Mouse (Mus musculus): Measurements from ENCODE around the gene Hipk2. TPM values are rescaled to one million over a fixed set of nuclear protein-coding genes. Genes with fewer than 3 reads are reported as not detected.

Hipk2 gene
- polyA plus RNA-seq (2017; shearing (Covaris generic)) = 31.9 TPM

DNA sequence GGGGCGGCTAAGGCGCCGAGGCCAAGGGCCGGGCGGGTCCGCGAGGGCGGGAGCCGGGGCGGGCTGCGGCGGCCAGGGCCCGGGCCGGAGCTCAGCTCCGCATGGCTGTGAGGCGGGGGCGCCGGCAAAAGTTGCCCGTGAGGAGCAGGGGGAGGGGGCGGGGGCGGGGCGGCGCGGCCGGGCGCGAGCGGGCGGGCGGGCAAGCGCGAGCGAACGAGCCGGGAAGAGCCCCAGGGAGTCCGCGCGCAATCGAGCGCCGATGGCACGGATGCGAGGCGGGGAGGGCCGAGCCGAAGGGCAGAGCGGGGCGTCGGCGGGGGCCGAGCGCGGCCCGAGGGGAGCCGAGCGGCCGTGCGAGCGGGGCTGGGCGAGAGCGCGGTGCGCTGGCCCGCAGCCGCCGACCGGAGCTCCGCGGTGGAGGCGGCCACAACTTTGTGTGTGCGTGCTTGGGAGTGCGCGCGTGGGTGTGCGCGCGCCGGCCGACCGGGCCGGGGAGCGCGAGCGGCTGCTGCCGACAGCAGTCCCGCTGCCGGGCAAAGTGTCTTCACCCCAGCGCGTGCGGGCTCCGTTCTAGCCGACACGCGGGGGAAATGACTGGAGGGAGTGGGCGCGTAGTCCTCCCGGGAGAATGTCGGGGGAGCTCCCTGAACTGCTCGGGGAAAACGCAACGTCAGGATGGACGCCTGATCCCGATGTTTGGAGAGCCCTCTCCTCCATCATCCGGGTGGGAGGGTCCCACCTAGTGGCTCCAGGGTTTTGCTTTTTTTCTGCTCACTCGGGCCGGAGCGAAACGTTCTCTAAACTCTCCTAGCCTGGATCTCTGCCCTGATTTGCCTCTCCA is at the start of gene Hipk2:
Gene Hipk2, minus strand, starts transcription at position 95 of the 841 bp plus-strand sequence.

DNA sequence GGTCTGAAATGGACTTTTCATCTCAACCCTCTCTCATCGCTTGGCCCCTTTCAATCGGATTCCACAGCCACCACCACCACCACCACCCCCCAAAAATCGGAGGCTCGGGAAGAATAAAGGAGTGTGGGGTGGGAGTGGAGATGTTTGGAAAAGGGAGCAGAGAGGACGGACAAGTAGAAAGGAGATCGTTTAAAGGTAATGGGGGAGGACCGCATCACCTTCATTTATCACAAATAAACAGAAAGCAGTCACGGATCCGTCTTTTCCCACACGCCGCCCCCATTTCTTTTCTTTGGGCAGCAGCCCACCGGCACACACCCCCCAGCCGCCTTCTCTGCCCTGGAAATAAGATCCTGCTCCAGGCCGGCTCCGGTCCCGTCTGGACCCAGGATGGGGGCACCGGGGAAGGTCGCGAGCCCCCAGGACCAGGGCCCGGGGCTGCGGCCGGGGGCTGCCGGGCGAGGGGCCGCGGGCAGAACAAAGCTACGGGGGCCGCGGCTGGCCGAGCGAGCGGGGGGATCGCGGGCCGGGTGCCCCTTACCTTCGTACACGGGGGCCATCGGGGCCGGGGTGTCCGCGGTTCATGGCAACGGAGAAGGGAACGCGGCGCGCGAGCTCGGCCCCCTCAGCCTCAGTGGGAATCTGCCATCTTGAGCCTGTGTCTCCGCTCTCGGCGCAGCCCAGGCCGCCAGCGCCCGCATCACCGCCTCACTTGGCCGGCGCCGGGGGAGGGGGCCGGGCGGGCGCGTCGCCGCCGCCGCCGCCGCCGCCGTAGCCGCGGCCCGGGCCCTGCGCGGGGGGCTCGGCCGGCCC is 501 bp downstream of the Hipk2 start, which contains the start of gene Tbxas1:
Gene Tbxas1, plus strand, starts transcription at position 147 of the 813 bp plus-strand sequence.

DNA sequence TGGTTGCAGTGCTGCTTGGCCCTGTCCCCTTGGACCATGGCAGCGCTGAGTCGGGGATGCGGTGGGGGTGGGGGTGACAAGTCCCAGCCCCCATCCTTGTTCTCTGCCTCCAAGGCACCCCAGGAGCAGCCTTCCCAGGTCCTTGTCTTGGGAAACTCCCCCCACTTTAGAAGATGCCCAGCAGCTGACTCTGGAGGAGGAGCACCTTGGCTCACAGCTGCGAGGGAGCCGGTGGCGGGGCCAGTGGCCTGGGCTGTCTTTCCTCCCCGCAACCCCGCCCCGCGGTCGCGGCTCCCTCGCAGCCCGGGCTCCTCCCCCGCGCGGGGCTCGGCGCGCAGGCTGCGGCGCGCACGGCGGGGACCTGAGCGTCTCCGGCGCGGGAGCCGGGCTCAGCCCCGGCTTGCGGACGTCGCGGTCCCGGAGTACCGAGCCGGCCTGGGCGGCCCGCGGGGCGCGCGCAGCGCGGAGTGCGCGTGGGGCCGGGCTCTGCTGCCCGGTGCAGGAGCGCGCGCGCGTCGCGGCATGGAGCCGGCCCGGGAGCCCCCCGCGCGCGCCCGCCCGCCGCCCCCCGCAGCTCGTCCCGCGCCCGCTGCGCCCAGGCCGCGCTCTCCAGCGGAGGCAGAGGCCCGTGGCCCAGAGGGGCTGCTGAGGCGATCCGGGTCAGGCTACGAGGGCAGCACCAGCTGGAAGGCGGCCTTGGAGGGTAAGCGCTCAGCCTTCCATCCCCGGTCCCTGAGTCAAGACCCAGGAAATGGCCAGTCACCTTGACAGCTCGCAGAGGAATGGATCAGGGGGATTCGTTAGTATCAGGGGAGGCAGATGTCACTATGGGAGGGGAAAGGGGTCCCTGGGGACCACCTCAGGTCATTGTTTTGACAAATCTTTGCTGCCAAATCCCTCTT is 213.0 kb downstream of the Hipk2 start, which contains the start of gene Clec2l:
Gene Clec2l, plus strand, starts transcription at position 356 of the 902 bp plus-strand sequence.

Other genes with a start within 250 kb of the Hipk2 start
- not detected for gene Klrg2, start 238.9 kb downstream of the Hipk2 start, polyA plus RNA-seq (2017; shearing (Covaris generic))
- not detected for gene Clec2l, start 213.1 kb downstream of the Hipk2 start, polyA plus RNA-seq (2017; shearing (Covaris generic))
- not detected for gene Tbxas1, start 761 bp downstream of the Hipk2 start, polyA plus RNA-seq (2017; shearing (Covaris generic))
- gene Parp12, start 242.2 kb upstream of the Hipk2 start, polyA plus RNA-seq (2017; shearing (Covaris generic)) = 4.9 TPM

Data from naive thymus-derived CD4-positive, alpha-beta T cell, adult 5 months (primary cell).